Mouse (Mus musculus) lung, postnatal 0 days (tissue): ENCODE results near the gene Ncoa4.

Experiments used
- CTCF ChIP-seq: IDR thresholded peaks from 2 replicates; pipeline ENCODE4 v1.5.1; 2016; ENCODE audit warnings: antibody characterized with exemption, mild to moderate bottlenecking
- EP300 ChIP-seq: IDR thresholded peaks from 2 replicates; pipeline ENCODE4 v1.6.1; 2016; ENCODE audit warnings: antibody characterized with exemption, mild to moderate bottlenecking, control low read depth

DNA sequence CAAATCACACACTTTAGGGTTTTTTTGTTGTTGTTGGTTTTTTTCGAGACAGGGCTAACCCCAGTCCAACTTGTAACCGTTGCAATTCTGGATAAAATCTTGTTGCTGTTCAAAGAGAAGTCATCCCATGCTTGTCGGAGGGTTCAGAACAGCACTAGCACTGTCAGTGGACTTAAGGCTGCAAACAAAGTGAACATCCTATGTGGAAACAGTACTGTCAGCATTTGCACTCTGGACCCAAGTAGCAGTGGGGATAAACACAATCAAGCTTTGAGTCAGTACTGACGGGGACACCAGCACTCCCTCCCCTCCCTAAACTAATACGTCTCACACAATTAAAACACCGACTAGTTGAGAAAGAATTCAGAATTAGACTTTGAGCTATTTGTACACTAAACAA is 21.2 kb downstream of the Ncoa4 start:
- TF ChIP-seq EP300 (no peak), CTCF (no peak)
